Mouse (Mus musculus): ENCODE results near the gene Spsb4. TPM values are rescaled to one million over a fixed set of nuclear protein-coding genes. Genes with fewer than 3 reads are reported as not detected.

Gene Spsb4
- polyA plus RNA-seq (2021; fragmentation: Nextera tagmentation) = 3.4 TPM in 2 replicates
- long read RNA-seq, experiment 1, transcript Spsb4-201 (3 exons, 2,720 nt) = major isoform, 7 of 10 reads
- long read RNA-seq, experiment 1, partial matches to known transcripts = 3 of 10 reads
- long read RNA-seq, experiment 1, other reads (novel, unspliced or antisense) = 0 of 10 reads
- long read RNA-seq, experiment 2, transcript Spsb4-201 (3 exons, 2,720 nt) = major isoform, 53 of 55 reads
- long read RNA-seq, experiment 2, partial matches to known transcripts = 0 of 55 reads
- long read RNA-seq, experiment 2, other reads (novel, unspliced or antisense) = 2 of 55 reads

DNA sequence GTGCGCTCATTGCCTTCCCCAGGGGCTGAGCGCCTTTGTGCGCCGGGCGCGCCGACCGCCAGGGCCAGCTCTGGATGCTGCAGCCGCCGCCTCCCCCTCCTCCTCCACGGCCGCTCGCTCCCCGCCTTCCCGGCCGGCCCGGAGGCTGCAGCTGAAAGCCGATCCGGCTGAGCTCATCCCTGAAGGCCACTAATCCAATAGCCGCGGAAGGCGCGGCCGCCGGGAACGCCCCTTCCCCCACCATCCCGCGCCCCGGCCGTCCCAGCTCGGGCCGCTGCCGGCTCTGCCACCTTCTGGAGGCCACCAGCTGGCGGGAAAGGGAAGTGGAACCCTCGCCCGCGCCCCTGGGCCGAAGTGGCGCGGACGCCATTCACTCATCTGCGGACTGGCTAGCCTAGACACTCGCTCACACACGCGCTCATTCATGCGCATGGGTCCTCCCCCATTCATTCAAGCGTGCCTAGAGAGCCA lies at the start of gene Spsb4:
TSS of gene Spsb4 (minus strand) at position 167 of the 471 bp plus-strand sequence.

Other genes with a start within 250 kb of the Spsb4 start
- 7.6 and 10.3 TPM in 2 replicates for gene Pxylp1, start 126.2 kb downstream of the Spsb4 start, polyA plus RNA-seq (2021; fragmentation: Nextera tagmentation)
- gene Slc25a36, start 92.3 kb upstream of the Spsb4 start, polyA plus RNA-seq (2021; fragmentation: Nextera tagmentation) = 8.9 and 17.2 TPM in 2 replicates